Mouse (Mus musculus) mature B cell (primary cell): ENCODE results near the gene Krt79.

Experiments
- in situ Hi-C: fragments of 300-500 bp; cut with MboI; formaldehyde crosslinking; loops from 2 replicates; pipeline ENCODE4 v1.14.3; 2019

The Krt79 gene

DNA sequence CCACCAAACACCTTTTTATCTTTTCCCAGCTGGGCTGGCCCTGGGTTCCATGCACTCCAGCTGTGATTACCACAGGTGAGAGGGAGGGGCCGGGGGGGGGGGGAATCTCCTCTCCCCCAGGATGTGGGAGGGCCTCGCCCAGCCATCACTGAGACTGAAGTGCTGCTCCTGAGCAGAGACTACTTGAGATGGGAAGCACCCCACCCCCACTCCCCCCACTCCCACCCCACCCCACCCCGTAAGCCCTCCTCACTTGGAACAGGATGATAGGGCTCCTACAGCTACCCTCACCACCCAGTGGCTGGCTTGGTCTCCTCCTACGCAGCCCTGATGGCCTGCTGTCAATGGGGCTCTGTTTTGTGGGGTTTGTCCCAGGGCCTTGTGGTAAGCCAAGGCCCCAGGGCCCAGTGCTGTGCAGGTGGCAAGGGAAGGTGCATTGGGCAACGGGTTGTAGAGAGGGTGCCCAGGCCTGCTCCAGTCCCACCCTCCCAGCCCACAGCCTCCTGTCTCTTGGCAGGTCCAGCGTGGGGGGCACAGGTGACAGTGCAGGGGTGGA is at the start of gene Krt79:
Gene Krt79 (minus strand): TSS at position 51 of the 556 bp plus-strand sequence.
- in situ Hi-C loops, result no loop called here

DNA sequence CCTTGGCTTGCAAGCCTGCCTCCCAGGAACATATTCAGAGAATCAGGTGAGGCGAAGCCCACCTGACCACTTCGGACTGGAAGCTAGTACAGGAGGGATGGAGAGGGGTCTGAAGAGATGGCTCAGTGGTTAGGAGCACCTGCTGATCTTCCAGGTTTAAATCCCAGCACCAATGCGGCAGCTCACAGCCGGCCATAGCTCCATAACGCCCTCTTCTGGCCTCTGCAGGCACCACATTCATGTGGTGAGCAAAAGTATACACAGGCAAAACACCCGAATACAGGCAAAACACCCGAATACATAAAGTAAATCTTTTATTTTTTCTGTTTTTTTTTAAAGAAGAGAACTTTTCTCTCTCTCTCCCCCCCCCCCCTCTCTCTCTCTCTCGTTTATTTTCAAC is 48.6 kb upstream of the Krt79 start:
- in situ Hi-C loops, result loop anchor here (10.0 kb wide), 1 partner anchor 654 kb away; no protein-coding TSS in a partner anchor

DNA sequence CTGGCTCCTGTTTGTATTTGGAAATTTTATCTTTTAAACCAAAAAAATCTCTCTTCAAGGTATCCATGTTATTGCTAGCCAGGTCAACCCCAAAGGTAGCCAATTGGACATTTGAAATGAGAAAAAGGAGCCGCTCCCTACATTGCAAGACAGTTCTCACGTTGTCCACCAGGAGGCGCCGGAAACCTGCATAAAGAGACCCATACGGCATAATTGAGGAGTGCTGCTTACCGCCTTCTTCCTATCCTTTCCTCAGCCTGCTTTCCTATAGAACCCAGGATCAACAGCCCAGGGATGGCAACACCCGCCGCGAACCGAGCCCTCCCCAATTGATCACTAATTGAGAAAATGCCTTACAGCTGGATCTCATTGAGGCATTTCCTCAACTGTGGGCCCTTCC is 48.0 kb upstream of the Krt79 start:
- in situ Hi-C loops, result loop anchor here (10.0 kb wide), 1 partner anchor 653 kb away; no protein-coding TSS in a partner anchor

DNA sequence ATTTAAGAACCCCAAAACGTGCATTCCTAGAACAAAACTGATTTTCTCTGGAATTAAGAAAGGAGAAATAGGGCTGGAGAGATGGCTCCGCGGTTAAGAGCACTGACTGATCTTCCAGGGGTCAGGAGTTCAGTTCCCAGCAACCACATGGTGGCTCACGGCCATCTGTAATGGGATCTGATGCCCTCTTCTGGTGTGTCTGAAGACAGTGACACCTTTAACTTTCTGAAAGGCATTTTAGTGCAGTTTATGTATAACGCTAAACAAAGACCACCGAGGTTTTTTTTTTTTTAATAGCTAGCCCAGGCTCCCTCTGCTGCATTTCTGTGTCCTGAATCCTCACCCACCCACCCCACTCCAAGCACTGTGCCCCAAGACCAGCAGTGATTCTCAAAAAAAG is 44.6 kb upstream of the Krt79 start:
- in situ Hi-C loops, result loop anchor here (10.0 kb wide), 1 partner anchor 650 kb away; no protein-coding TSS in a partner anchor

DNA sequence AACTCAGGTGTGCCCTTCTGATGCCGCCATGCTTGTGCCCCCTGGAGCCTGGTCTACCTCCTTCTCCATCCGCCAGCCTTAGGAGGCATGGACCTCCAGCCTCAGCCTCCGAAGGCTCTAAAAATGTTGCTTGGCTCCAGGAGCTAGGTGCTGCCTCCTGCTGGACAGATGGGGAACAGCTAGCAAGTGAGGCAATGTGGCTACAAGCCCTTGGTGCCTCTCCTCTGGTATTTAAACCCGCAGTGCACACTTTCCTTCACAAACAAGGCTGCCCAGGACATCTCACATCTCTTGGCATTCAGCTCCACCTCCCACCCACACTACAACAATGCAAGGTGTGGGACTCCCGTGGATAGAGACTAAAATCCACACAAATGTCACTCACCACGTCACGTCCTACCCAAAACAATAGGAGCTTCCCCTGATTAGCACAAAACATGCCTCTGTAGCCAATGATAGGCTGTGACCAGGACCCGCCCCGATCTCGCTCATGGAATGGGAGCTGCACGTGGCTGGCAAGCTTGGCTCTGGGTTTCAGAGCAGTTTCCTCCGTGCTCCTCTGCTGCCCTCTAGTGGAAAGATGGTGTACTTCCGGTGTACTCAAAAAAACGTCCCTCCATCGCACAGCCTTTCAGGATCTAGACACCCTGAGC is 44.0 kb upstream of the Krt79 start:
- in situ Hi-C loops, result loop anchor here (10.0 kb wide), 1 partner anchor 649 kb away; no protein-coding TSS in a partner anchor

DNA sequence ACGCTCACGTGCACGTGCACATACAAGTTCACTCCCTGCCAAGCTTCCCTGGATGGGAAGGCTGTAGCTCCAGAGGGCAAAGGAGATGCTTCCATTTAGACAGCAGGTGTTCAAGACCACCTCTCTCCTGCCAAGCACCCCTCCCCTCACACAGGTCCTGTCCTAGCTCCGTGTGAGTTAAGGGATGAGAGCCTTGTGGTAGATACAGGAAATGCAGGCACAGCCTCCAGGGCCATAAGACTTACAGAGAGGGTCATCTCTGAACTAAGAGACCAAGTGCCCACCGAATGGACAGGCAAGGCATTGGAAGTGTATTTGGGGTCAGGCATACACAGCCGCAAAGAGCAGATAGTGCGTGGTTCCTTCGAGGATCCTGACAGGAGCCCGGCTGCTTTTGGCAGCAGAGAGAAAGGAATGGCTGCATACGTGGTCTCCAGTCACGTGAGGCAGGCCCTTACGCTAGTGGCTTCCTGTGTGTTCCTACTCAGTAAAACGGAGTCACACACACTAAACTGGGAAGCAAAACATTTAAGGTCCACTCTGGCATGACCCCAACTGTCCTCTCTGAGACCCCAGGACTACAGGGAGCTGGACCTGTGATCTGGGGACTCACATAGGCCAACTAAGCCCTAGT is 43.3 kb upstream of the Krt79 start:
- in situ Hi-C loops, result loop anchor here (10.0 kb wide), 1 partner anchor 649 kb away; no protein-coding TSS in a partner anchor

DNA sequence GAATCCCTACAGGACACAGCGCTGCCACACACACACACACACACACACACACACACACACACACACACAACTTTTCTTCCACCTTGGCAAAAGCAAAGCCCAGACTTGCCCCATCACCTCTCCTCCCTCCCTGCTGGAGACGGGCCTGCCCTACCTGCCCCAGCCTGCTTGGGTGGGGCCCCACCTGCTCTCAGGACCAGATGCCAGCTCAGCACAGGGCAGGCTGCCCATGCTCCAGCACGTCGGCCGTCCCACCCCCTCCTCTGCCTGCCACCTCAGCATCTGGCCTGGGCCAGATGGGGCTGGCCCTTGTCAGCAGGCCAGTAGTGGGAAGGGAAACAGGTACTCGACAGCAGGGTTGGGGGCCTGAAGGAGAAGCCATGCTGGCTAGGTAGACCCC is 40.7 kb upstream of the Krt79 start:
- in situ Hi-C loops, result loop anchor here (10.0 kb wide), 1 partner anchor 646 kb away; no protein-coding TSS in a partner anchor

DNA sequence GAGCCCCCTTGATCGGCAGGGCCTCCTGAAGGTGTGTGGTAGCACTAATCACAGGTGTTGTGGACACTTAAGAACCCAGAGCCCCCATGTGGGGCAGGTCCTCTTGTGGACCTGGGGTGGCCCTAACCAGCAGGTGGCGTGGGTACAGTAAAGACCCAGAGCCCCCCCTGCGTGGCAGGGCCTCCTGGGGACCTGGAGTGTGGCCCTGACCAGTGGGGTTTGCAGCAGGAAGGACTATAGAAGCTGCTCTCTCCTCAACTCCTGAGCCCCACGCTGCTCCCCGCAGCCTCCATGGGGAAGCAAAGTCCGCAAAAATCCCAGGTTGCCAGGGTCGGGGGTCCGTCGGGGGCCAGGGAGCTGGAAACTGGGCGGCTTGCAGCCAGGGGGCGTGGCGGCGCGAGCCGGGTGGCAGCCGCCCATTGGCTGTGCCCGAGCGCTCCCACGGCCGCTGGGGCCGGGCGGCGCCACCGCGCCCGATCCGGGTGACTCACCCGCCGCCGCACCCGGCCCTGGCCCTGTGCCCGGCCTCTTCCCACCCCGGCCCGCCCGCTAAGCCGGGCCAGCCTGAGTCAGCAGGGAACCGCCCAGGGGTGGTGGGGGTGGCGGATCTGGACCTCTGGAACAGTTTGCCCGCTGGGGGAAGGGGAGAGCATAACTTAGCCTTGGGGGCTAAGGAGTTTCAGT is 37.1 kb upstream of the Krt79 start:
- in situ Hi-C loops, result no loop called here

DNA sequence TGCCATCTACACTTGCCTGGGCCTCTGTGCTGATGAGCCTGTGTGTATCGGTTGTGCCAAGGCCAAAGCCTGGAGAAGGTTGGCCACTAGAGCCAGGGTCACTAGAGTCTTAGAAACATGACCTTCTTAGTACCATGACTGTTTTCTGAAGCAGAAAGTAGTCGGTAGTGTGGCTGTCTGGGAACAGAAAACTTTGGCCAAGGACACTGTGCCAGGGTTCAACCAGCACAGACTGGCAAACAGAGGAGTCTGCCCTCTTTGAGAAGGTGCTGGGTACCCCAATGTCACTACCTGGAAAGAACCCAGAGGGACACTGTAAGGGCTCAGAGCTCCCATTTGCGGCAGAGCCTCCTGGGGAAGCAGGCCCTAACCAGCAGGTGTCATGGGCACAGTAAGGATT is 36.5 kb upstream of the Krt79 start:
- in situ Hi-C loops, result no loop called here

DNA sequence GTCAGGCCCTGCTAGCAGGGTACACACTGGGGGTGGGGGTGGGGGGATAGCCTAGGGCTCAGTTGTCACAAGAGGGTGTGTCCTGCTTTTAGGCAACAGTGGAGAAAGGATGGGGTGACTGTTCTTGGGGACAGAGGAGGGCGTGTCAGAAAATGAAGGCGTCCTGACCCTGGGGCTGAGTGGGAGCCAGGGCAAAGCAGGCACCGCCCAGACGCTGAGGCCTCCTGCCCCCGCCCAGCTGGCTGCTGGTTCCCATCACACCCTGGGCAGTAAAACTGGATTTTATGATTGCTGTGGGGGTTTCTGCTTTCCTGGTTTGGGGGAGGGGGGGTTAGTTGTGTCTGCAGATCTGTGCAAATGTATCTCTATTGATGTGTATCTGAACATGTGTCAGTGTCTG is 35.9 kb upstream of the Krt79 start:
- in situ Hi-C loops, result no loop called here

DNA sequence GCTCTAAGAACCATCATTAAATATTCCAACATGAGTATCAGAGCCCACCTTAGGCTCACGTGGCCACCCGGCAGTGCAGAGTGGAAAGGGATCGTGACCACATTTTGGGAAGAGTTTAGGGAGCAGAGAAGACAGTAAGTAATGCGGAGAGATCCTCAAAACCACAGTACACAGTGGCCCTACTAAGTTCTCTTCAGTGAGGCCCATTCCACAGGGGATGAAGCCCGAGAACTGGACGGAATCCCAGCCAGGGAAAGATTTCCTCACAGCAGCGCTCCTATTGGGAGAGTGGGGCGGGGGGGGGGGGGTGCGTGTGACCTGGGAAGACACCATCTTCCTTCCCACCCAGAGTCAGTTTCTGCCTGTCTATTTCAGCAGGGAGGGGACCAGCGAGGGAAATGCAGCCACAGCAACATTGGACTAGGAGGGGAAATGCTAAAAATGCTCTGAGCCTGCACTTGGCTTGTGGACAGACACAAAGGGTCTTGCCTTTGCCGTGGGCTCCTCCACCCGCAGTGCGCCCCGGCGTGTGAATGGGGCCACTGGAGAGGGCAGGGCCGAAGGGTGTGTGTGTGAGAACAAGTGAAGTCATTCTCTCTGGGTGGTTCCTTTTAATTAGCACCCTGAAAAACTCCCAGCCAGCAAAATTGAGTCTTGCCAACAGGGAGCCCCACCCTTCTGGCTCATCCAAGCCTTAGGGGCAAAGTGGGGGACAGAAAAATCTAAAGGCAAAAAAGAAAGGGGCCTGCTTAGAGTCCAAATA is 34.1 kb upstream of the Krt79 start:
- in situ Hi-C loops, result no loop called here

DNA sequence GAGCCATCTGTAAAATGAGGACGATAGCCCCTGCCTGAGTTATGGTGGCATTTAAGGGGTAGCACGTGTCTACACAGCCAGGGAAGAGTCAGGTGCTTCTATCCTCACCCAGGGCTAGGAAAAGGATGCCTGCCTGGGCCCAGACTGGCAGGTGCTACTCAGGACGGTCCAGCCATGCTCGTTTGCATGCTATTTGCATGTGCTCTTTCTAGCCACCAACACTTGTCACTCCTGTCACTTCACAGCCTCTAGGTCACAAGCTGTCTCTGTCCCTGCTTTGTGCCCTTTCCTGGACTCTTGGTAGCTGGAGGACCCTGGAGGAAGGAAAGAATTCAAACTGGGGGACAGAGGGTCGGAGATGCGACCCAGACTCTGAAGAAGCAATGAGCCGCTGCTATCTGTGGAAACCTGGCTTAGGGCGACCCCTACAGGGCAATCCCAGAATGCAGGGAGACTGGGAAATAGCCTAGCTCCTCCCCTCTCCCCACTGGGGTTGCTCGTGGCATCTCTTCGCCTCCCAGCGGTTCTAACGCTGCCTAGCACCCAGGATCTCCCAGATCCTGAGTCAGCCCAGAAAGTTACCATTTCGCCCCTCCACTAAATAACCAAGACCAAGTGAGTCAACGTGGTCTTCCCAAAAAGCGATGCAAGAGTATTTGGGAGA is 33.4 kb upstream of the Krt79 start:
- in situ Hi-C loops, result no loop called here

DNA sequence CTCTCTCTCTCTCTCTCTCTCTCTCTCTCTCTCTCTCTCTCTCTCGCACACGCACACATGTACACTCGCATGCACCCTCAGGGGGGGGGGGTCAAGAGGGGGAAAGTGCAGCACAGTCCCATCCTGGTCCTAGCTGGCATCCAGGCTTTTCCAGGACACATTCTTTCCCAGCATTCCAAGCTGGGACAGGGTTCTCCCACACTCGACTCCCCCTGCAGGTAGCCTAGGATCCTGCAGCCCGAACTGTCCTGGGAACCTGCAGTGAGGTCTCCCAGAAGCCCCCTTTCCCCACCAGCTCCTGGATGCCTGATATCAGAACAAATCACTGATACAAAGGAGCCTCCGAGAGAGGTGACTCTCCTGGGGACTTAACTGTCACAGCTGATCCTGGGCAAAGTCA is 30.4 kb upstream of the Krt79 start:
- in situ Hi-C loops, result no loop called here

DNA sequence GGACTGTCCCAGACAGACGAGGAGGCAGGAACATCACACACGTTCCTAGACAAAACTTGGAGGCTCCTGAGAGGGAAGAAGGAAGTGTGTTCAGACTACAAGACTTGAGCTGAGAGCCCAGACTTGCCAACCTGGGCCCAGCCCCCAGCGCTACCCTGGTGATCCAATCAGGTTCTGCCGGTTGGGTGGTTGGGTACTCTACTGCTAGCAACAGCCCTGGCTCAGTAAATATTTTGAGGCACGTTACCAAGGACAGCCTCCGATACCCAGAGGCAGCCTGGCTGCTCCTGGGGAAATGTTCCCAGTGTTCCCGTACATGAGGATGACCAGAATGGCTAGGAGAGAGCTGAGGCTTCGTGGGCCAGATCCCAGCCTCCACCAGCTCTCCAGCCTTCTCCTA is 26.7 kb upstream of the Krt79 start:
- in situ Hi-C loops, result no loop called here

DNA sequence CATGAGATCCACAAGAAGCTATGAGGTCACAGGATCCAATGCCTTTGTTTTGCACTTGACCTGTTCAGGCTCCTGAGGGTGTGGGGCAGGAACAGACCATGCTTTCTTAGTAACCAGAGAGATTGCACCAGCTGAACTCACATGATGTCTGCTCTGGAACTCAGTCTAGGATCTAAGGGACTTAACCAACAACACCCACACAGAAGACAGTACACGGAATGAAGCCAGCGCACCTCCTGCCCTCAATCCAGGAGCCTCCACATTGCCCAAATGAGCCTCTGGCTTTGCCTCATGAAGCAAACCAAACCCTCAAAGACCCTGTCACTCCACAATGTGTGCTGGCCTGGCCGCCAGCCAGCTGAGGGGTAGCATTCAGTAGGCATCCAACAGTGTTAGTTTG is 18.8 kb upstream of the Krt79 start:
- in situ Hi-C loops, result no loop called here

DNA sequence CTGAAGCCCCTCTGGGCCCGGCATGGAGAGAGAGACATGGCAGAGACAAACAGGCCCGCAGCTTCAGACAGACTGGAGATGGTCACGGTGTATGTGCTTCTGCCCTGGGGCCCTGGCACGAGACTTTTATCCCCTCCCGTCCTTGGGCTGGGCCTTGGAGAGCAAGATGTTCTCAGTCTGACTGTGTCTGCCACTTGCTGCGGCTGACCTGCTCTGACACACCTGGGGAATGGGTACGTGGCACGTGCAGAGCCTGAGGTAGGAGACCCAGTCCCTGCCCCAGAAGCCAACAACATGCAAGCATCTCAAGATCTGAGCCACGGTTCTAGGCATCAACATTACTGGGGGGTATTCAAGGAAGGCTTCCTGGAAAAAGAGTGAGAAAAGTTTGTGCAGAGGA is 14.1 kb upstream of the Krt79 start, which contains the start of gene Krt78:
Gene Krt78 (minus strand): TSS at position 101 of the 400 bp plus-strand sequence.
- in situ Hi-C loops, result no loop called here

DNA sequence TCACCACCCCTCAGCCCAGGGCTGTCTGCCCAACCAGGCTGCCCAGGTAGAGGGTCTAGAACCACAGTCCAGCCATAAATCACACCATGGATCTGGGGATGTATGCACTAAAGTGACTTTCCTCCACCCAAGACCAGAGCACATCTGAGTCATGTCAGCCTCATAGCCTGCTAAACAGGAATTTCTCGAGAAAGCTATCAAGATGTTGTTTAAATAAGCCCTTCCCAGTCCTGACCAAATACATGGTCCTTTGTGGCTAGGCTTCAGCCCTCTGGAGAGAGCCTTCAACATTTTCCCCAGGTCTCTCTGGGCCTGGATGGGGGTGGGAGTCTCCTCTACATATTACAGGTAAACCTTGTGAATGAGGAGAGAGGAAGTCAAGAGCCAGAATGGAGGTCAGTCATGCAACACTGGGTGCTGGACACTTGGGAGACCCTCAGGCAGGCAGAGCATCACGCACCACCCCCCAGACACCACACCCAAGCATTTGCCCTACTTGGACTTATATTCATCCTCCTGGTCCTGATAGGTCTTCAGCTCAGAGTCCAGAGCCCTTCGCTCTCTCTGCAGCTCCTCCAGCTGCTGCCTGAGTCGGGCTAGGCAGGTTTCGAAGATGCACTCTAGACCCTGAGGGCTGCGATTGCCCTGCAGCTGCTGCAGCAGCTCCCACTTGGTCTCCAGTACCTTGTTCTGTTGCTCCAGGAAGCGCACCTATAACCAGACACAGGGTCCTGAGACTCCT is 12.8 kb upstream of the Krt79 start:
- in situ Hi-C loops, result no loop called here

DNA sequence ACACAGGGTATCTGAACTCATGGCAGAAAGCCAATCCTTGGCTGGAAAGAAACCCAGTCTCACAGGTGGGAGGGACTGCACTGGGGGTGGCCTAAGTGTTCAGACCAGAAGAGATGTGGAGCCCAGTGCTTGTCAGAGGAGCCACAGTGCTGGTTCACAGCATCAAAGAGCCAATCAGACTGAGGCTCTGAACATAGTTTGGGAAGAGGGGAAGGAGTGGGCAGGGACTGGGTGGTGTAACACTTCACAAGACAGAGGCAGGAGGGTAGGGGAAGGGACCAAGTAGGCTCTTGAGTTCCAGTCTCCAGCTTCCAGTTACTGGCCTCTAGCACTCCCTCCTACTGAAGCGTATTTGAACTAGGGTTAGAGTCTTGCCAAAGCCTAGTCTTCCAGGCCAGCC is 5.3 kb upstream of the Krt79 start:
- in situ Hi-C loops, result no loop called here

DNA sequence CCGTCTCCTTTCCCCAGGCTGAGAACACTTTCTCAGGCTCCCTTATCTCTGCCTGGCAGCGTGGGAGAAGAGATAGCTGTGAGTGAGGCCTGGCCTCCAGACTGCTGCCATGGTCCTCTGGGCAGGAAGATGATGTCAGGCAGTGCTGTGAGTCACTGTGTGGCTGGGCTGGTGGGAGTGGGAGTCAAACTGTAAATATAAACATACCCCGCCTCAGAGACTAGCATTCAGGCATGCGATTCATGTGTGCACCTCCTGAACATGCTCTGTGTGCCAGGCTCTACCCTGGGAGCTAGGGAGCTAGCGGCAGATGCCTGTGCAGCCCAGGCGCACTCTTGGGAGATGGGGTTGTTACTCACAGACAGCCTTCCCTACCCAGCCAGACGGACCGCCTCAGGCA is 1.8 kb upstream of the Krt79 start:
- in situ Hi-C loops, result no loop called here

DNA sequence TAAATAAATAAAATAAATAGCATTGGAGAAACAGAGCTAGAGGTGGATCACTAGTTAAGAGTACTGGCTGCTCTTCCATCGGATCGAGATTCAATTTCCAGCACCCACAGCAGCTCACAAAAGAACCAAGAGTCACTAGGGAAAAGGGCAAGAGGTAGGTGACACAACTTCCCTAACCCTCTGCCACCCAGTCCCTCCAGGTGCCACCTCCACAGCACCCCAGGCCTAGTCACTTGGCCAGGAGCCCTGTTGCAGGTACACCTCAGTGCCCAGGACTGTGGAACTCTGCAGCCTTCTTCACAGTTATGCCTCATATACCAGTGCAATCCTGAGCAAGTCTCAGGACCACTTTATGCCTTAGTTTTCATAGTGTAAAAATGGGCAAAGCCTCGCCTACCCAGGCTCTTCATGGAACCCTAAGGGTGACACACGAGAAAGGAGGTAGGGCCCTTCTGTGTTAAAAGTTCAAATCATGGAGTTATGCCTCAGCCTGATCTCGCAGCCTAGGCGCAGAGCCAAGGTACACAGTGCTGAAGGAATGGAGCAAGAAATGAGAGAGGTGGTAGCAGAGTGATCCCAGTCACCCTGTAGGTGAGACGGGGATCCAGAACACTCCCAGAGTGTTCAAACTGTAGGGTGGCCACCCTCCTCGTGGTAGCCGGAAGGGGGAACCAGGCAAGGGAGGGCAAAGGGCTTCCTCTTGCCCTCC is 1.4 kb downstream of the Krt79 start:
- in situ Hi-C loops, result no loop called here
